Mouse (Mus musculus) naive thymus-derived CD4-positive, alpha-beta T cell, adult 2 months (primary cell): ENCODE measurements around the gene Susd6.

Experiments
- DNase-seq: peaks from one replicate; pipeline ENCODE4 v3.0.0-alpha.2; 2011; ENCODE audit warnings: low read depth

Susd6 gene

GRCm38 (mm10) chr12:80878093-80878430 is 87.8 kb downstream of the Susd6 start:
- DNase-seq = no peak

- no peak for DNase-seq
Observed at GRCm38 (mm10) chr12:80878653-80879052, 88.3 kb downstream of the Susd6 start.

GRCm38 (mm10) chr12:80879267-80879666 is 89.0 kb downstream of the Susd6 start:
- no peak for DNase-seq

- no peak for DNase-seq
Observed at GRCm38 (mm10) chr12:80881121-80881520, 90.8 kb downstream of the Susd6 start.

GRCm38 (mm10) chr12:80883278-80883677 is 93.0 kb downstream of the Susd6 start:
- DNase-seq = no peak

GRCm38 (mm10) chr12:80883881-80884280 is 93.6 kb downstream of the Susd6 start:
- DNase-seq = no peak

GRCm38 (mm10) chr12:80885301-80886288 is 95.3 kb downstream of the Susd6 start:
- DNase-seq = peak; percentile 71

GRCm38 (mm10) chr12:80887036-80887435 is 96.7 kb downstream of the Susd6 start:
- DNase-seq = peak; percentile 39

- peak; percentile 44 for DNase-seq
Observed at GRCm38 (mm10) chr12:80889331-80889730, 99.0 kb downstream of the Susd6 start.

- no peak for DNase-seq
Observed at GRCm38 (mm10) chr12:80891074-80891473, 100.8 kb downstream of the Susd6 start.

GRCm38 (mm10) chr12:80893720-80894494 is 103.6 kb downstream of the Susd6 start:
- no peak for DNase-seq

GRCm38 (mm10) chr12:80894973-80895570 is 104.8 kb downstream of the Susd6 start:
- DNase-seq = peak; percentile 86

- DNase-seq = no peak
Observed at GRCm38 (mm10) chr12:80909631-80910030, 119.3 kb downstream of the Susd6 start.

GRCm38 (mm10) chr12:80917764-80918163 is 127.5 kb downstream of the Susd6 start:
- peak; percentile 74 for DNase-seq

GRCm38 (mm10) chr12:80921301-80921700 is 131.0 kb downstream of the Susd6 start:
- no peak for DNase-seq

GRCm38 (mm10) chr12:80922869-80923268 is 132.6 kb downstream of the Susd6 start:
- no peak for DNase-seq

GRCm38 (mm10) chr12:80923602-80924001 is 133.3 kb downstream of the Susd6 start:
- no peak for DNase-seq

- DNase-seq = no peak
Observed at GRCm38 (mm10) chr12:80924205-80924604, 133.9 kb downstream of the Susd6 start.

- no peak for DNase-seq
Observed at GRCm38 (mm10) chr12:80925919-80926318, 135.6 kb downstream of the Susd6 start.

GRCm38 (mm10) chr12:80926550-80926949 is 136.2 kb downstream of the Susd6 start:
- no peak for DNase-seq

GRCm38 (mm10) chr12:80927518-80927917 is 137.2 kb downstream of the Susd6 start:
- no peak for DNase-seq

- no peak for DNase-seq
Observed at GRCm38 (mm10) chr12:80928881-80929280, 138.6 kb downstream of the Susd6 start.

- DNase-seq = no peak
Observed at GRCm38 (mm10) chr12:80930141-80930540, 139.8 kb downstream of the Susd6 start.
